Mouse (Mus musculus): ENCODE data around the gene Gm4952. TPM values are rescaled to one million over a fixed set of nuclear protein-coding genes. Genes with fewer than 3 reads are reported as not detected.
A peak's percentile ranks its signal among the peaks of the same experiment; 100 is the strongest.

Gene Gm4952
- total RNA-seq (2021): under 1 TPM in 1 of 2 experiments, not detected in 1; 0.53 TPM
- long read RNA-seq, experiment 1: 0 reads
- long read RNA-seq, experiment 2: 0 reads

GRCm38 (mm10) chr19:12599674-12600073 is at the start of gene Gm4952:
TSS of gene Gm4952 (plus strand) at chr19:12599974.
- no peak for DNase-seq

GRCm38 (mm10) chr19:12550005-12550942 is 49.5 kb upstream of the Gm4952 start:
- DNase-seq: no peak

DNA sequence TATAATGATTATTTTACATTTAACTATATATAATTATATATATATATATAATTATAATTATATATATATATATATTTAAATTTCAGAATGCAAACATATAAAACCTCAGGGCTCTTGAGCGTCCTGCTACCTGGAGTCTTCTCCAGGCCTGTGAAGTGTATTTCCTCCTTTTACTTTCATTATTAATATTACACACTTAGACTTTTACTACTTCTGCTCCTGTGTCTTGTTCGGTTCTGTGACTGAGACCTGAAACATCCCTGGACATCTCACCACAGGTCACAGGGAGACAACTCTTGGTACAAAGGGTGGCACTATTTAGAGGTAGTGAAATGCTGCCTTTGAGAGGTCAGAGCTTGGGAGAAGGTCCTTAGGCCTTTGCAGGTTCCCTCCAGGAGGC is 43.5 kb upstream of the Gm4952 start:
- DNase-seq: no peak

- no peak for DNase-seq
These were observed 41.6 kb upstream of the Gm4952 start for GRCm38 (mm10) chr19:12558219-12558618.

GRCm38 (mm10) chr19:12564197-12564596 is 35.6 kb upstream of the Gm4952 start:
- no peak for DNase-seq

GRCm38 (mm10) chr19:12567011-12567410 is 32.8 kb upstream of the Gm4952 start:
- no peak for DNase-seq

GRCm38 (mm10) chr19:12570866-12571265 is 28.9 kb upstream of the Gm4952 start:
- no peak for DNase-seq

DNA sequence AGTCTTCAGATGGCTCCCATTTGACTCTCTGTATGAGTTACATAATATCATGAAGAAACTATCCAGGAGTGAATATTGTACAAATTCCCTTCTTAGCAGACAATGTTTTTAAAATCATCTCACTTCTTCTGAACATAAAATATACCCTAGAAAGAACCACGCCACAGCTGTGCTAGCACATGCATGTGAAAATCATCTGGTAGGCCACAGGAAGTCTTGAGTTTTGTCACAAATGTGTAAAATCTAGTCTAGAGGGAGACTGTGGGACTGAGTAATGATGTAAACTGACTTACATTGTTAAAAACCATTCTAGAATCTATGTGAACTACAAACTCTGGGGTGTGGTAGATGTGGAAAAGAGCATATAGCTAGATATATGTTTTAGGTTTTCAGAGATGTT is 28.1 kb upstream of the Gm4952 start:
- DNase-seq: no peak

DNA sequence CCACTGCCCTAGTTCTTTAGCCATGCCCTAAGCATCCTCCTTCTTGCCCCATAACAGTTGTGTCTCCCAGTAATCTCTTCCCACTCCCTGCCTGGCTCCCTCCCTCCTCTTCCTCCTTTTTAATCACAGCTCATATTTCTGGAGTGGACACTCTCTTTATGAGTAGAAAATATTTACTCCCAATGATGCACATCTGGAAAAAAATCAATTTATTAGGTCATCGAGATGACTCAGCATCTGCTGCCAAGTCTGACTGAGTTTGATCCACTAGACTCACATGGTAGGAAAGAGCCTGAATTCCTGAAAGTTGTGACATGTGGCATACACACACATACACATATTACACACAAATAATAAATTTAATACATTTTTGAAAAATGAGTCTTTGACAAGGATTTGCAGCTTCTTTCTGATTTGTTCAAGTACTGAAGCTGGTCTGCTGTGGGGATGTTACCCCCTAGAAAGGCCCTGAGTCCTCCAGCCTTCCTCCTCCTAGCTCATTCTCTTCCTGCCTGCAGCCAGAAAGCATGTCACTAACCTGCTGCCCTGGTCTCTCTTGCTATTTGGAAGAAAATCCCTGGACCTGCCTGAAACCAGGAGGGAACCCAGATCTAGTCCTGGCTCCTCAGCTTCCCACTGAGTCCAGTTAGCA is 27.0 kb upstream of the Gm4952 start:
- no peak for DNase-seq

GRCm38 (mm10) chr19:12573266-12574011 is 26.3 kb upstream of the Gm4952 start:
- DNase-seq: peak; percentile 84 to 89

GRCm38 (mm10) chr19:12574012-12574407 is 25.8 kb upstream of the Gm4952 start:
- DNase-seq: peak in 1 of 2 experiments; percentile 31

DNA sequence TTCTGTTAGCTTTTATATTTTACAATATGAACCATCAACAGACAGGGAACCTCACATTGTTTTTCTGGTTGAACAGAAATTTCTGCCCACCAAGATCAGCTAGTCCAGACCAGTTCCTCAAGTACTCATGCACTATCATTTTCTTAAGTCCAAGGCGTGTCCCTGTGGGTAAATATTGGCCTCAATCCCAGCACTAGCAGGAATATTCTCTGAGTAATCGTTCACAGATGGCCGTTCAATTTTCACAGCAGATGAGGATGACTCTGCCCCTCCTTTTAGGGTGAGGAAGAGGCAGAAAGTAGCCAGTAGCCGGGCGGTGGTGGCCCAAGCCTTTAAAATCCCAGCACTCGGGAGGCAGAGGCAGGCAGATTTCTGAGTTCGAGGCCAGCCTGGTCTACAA is 24.7 kb upstream of the Gm4952 start:
- DNase-seq: no peak

GRCm38 (mm10) chr19:12575514-12575913 is 24.3 kb upstream of the Gm4952 start:
- DNase-seq: no peak

DNA sequence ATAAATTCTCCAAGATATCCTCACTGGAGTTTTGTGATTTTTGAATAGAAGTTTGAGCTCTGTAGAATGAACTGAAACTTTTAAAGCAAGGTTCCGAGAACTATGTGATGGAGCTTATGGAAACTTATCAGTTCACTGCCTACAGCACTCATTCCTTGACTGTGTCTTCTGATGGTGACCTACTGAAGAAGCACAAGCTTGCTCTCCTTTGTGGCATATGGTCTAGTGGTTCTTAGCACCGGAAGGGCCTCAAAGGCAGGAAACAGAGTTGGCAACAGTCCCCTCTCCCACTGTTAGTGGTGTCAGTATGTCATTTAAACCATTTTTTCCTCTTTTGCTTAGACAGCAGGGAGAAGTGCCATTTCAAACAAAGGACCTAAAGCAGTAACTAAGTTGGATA is 23.1 kb upstream of the Gm4952 start:
- no peak for DNase-seq

DNA sequence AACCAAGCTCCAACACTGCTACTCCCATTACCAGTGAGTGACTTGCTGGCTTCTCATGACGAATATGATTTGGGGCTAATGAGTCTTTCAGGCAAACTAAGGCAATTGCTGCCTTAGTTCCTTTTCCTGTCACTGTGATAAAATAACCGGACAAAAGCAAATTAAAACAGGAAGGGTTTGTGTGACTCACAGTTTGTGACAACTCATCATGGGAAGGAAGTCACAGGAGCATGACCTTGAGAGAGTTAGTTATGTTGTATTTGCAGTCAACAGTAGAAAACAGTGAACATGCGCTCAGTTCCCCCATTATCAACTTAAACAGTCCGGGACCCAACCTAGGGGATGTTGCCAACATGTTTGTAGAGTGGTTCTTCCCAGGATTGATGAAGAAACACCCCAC is 14.5 kb upstream of the Gm4952 start:
- DNase-seq: no peak

GRCm38 (mm10) chr19:12591908-12592307 is 7.9 kb upstream of the Gm4952 start:
- peak; percentile 59 to 67 for DNase-seq

- DNase-seq: no peak
These were observed 4.6 kb upstream of the Gm4952 start for GRCm38 (mm10) chr19:12595135-12595529.

GRCm38 (mm10) chr19:12595530-12596289 is 4.1 kb upstream of the Gm4952 start:
- DNase-seq: peak; percentile 69 to 72

GRCm38 (mm10) chr19:12596290-12597072 is 3.3 kb upstream of the Gm4952 start:
- DNase-seq: peak in 1 of 2 experiments; percentile 5

GRCm38 (mm10) chr19:12597073-12597405 is 2.7 kb upstream of the Gm4952 start:
- no peak for DNase-seq

DNA sequence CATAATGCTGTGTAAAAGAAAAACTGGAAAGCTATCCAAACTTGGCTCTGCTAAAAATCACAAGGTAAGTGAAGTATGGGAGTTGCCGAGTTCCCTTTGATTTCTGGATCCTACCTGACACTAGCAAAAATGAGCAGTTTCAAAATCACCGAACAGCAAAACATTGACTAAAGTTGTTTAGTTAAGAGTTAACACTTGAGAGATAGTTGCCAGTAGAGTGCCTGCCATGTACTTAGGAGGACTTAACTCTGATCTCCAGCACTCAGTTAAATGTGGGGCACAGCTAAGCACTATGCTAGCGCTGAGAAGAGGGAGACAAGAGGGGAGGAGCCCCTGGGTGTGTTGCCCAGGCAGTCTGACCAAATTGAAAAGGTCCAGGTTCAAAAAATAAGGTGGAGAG is 1.1 kb upstream of the Gm4952 start:
- no peak for DNase-seq

All from adrenal gland, postnatal 36 days (tissue).